Mouse (Mus musculus) small intestine, adult 2 months (tissue): ENCODE measurements around the gene Pth1r. TPM values are rescaled to one million over a fixed set of nuclear protein-coding genes. Genes with fewer than 3 reads are reported as not detected.

ENCODE experiments used
- H3K27ac ChIP-seq: fragments of 200-500 bp; 2 replicates; pipeline ENCODE4 v1.5.1; 2012; ENCODE audit warnings: low read depth, low read length, control low read depth, inconsistent platforms; ENCODE audit not compliant: insufficient read depth
- H3K27me3 ChIP-seq: fragments of 200-500 bp; 2 replicates; pipeline ENCODE4 v1.6.1; 2012; ENCODE audit warnings: mild to moderate bottlenecking, moderate library complexity, low read length, inconsistent platforms; ENCODE audit not compliant: control insufficient read depth, insufficient read depth
- H3K36me3 ChIP-seq: fragments of 200-500 bp; 2 replicates; pipeline ENCODE4 v1.6.1; 2012; ENCODE audit warnings: mild to moderate bottlenecking, low read length, control low read depth, inconsistent platforms; ENCODE audit not compliant: control insufficient read depth, insufficient read depth
- H3K4me1 ChIP-seq: fragments of 200-500 bp; 2 replicates; pipeline ENCODE4 v1.6.1; 2012; ENCODE audit warnings: low read length, inconsistent platforms, mixed read lengths; ENCODE audit not compliant: control insufficient read depth, insufficient read depth, insufficient read length
- H3K4me3 ChIP-seq: fragments of 200-500 bp; 2 replicates; pipeline ENCODE4 v1.5.1; 2012; ENCODE audit warnings: low read depth, mild to moderate bottlenecking, control low read depth, inconsistent platforms, low read length, moderate library complexity
- CTCF ChIP-seq: fragments of 200-500 bp; IDR thresholded peaks from 2 replicates; pipeline ENCODE4 v1.5.1; 2012; ENCODE audit warnings: low read depth, mild to moderate bottlenecking, control low read depth, inconsistent platforms, low read length, moderate library complexity, mixed read lengths; ENCODE audit not compliant: insufficient replicate concordance, insufficient read length; ENCODE audit errors: extremely low read depth
- POLR2A ChIP-seq: fragments of 200-500 bp; IDR thresholded peaks from 2 replicates; pipeline ENCODE4 v1.6.1; 2012; ENCODE audit warnings: low read depth, mild to moderate bottlenecking, control low read depth, inconsistent platforms, low read length, moderate library complexity
- WGBS: fragments of 180-500 bp; shearing (Covaris S2); methylation state at CpG from one replicate; pipeline ENCODE4 v1.1.7; 2018; 5-methylcytosine and 5-hydroxymethylcytosine counted together
- polyA plus RNA-seq: library from polyadenylated mRNA; depleted of rRNA; stranded (reverse); fragments of >200 nt; gene quantifications from 2 replicates; pipeline ENCODE4 v1.2.3, GENCODE M21; 2012

The Pth1r gene
- polyA plus RNA-seq, 1 experiment = 7.3 TPM

DNA sequence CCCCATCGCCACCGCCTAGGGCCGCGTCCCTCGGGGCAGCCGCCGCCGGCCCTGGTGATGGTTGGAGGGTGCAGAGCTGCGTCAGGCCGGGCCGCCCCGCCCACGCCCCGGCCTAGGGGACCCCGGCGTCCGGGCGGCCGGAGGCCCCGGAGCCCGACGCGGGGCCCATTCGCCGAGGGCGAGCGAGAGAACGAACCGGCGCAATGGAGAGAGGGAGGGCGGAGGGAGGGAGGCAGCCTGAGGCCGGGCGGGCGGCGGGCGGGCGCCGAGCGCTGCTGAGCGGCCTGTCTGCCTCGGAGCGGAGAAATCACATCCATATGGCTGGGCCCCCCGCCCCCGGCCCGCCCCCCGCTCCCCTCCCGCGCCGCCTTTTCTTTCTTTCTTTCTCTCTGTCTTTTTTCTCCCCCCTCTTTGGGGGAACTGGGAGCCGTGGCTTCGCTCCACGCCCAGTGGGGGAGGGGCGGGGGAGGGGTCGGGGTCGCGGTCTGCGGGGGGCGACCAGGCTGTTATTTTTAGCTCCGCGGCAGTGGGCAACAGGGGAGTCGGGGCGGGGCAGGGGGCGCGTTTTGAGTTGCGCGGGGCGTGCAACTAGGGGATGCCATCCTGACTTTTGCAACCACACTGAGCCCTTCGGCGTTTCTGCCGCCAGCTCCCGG is 4.5 kb downstream of the Pth1r start:
- TF ChIP-seq POLR2A (no peak), CTCF (no peak)
- Histone ChIP-seq H3K36me3 (no peaks in the 10 kb centered on the region), H3K4me3 (peak overlapping the region; percentile 64), H3K4me1 (no peaks in the 10 kb centered on the region), H3K27me3 (peaks cover 43% of the 10 kb centered on the region), H3K27ac (no peak overlapping the region)
- 1% methylated on average over 65 of the region's 71 CpGs for WGBS

- Histone ChIP-seq H3K27ac (no peak within 1 kb of the TSS), H3K27me3 (peaks cover 43% of the 10 kb centered on the region), H3K36me3 (no peaks in the 10 kb centered on the region), H3K4me3 (peak within 1 kb of the TSS; percentile 64), H3K4me1 (no peaks in the 10 kb centered on the region)
- WGBS = 8% methylated on average over 17 of the region's 17 CpGs
- TF ChIP-seq CTCF (no peak), POLR2A (0 out of 2 replicates have a peak, but pooled peaks have one; percentile 19)
Measured at GRCm38 (mm10) chr9:110741711-110742294, 5.1 kb downstream of the Pth1r start, which contains the start of gene Myl3. TSS of gene Myl3 (plus strand) at chr9:110741861.

DNA sequence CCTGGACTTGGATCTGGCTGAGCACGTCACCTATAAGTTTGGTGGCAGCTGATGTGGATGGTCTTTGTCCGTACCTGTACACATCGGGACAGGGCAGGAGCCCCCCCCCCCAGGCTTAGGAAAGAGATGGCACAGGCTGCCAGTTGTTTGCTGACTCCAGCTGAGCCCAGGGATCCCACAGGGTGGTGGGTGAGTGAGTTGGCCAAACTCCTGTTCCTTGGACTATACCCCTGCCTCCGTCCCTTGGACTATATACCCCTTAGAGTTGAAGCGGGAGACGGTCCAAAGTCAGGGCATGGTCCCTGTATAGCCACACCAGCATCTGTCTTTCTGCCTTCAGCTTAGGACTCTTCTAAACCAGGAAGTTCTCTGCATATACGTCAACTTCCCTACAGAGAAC is 7.0 kb downstream of the Pth1r start:
- Histone ChIP-seq H3K27ac (no peak overlapping the region), H3K4me1 (no peaks in the 10 kb centered on the region), H3K4me3 (no peak overlapping the region), H3K36me3 (no peaks in the 10 kb centered on the region), H3K27me3 (peaks cover 42% of the 10 kb centered on the region)
- TF ChIP-seq POLR2A = no peak
- no peak for TF ChIP-seq CTCF
- 71% methylated on average over 7 of the region's 7 CpGs for WGBS

GRCm38 (mm10) chr9:110738054-110738453 is 8.9 kb downstream of the Pth1r start:
- 28% methylated on average over 1 of the region's 1 CpGs for WGBS
- Histone ChIP-seq H3K36me3 (no peaks in the 10 kb centered on the region), H3K4me3 (no peak overlapping the region), H3K27ac (no peak overlapping the region), H3K4me1 (peaks cover 2% of the 10 kb centered on the region; the same call in 1 of the 2 replicates), H3K27me3 (peaks cover 27% of the 10 kb centered on the region)
- TF ChIP-seq CTCF (no peak), POLR2A (no peak)

GRCm38 (mm10) chr9:110736362-110736761 is 10.6 kb downstream of the Pth1r start:
- WGBS = 67% methylated on average over 8 of the region's 9 CpGs
- Histone ChIP-seq H3K27ac (no peak overlapping the region), H3K4me1 (peaks cover 6% of the 10 kb centered on the region), H3K27me3 (peaks cover 10% of the 10 kb centered on the region), H3K4me3 (no peak overlapping the region), H3K36me3 (no peaks in the 10 kb centered on the region)
- TF ChIP-seq POLR2A = no peak

GRCm38 (mm10) chr9:110734154-110734553 is 12.8 kb downstream of the Pth1r start:
- Histone ChIP-seq H3K4me1 (peaks cover 6% of the 10 kb centered on the region), H3K27ac (no peak overlapping the region), H3K4me3 (no peak overlapping the region), H3K27me3 (peaks cover 3% of the 10 kb centered on the region; the same call in 1 of the 2 replicates), H3K36me3 (no peaks in the 10 kb centered on the region)
- 72% methylated on average over 7 of the region's 7 CpGs for WGBS
- TF ChIP-seq CTCF = no peak

DNA sequence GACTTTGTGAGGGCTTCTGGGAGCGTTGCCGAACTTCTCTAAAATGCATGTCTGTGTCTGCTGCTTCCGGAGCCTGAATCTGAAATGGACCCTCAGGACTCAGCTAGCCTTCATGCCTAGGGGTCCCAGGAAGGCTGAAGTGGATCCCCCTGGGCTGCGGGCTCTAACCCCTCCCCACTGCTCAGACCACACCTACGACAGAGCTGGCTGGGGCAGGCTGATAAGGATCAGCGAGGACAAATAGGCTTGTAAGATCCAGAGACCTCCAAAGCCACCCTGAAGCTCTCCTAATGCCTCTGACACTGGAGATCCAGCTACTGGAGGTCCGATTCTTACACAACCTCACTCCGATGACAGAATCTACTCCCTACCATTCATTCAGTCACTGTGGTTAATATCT is 13.8 kb downstream of the Pth1r start:
- WGBS = 7% methylated on average over 8 of the region's 8 CpGs
- H3K27me3 ChIP-seq = peaks cover 3% of the 10 kb centered on the region; the same call in 1 of the 2 replicates
- H3K27ac ChIP-seq = 0 out of 2 replicates have a peak overlapping the region, but pooled peaks have one; percentile 2
- H3K36me3 ChIP-seq = no peaks in the 10 kb centered on the region
- no peak for TF ChIP-seq POLR2A
- TF ChIP-seq CTCF = no peak
- H3K4me1 ChIP-seq = peaks cover 6% of the 10 kb centered on the region
- H3K4me3 ChIP-seq = peak overlapping the region; percentile 60
